Mouse (Mus musculus): ENCODE data around the gene Cdc42se2.

GRCm38 (mm10) chr11:54819489-54819888 lies 32.0 kb upstream of the Cdc42se2 start:
- TF ChIP-seq CTCF (IDR thresholded peaks at IDR 0.05; ENCODE audit: low read depth) (no peak), EP300 (optimal IDR thresholded peaks at IDR 0.05) (no peak)

Data from stomach, postnatal 0 days (tissue).